Mouse (Mus musculus) hindbrain, embryonic 11.5 days (tissue): ENCODE measurements around the gene Tmem38a. TPM values are rescaled to one million over a fixed set of nuclear protein-coding genes. Genes with fewer than 3 reads are reported as not detected.
A peak's percentile ranks its signal among the peaks of the same experiment; 100 is the strongest.

Source experiments
- ATAC-seq: fragments of 200-750 bp; cut with Nextera tagmentation; 2 replicates; pipeline ENCODE4 v1.8.0; 2017; ENCODE audit warnings: mild to moderate bottlenecking, moderate TSS enrichment, moderate library complexity; ENCODE audit not compliant: low FRiP score
- DNase-seq: peaks from one replicate; pipeline ENCODE4 v3.0.0-alpha.2; 2015; ENCODE audit warnings: low spot score
- H3K27ac ChIP-seq: fragments of 300-500 bp; sonication (generic); 2 replicates; pipeline ENCODE4 v1.5.1; 2014; ENCODE audit warnings: mild to moderate bottlenecking, low read depth, low read length
- H3K27me3 ChIP-seq: fragments of 300-500 bp; sonication (generic); 2 replicates; pipeline ENCODE4 v1.6.1; 2014; ENCODE audit warnings: mild to moderate bottlenecking, low read length, moderate library complexity, mixed read lengths; ENCODE audit not compliant: control insufficient read depth, insufficient read depth
- H3K36me3 ChIP-seq: fragments of 300-500 bp; sonication (generic); 2 replicates; pipeline ENCODE4 v1.6.1; 2014; ENCODE audit warnings: mild to moderate bottlenecking, low read length, moderate library complexity, mixed read lengths; ENCODE audit not compliant: control insufficient read depth, insufficient read depth
- H3K4me1 ChIP-seq: fragments of 300-500 bp; sonication (generic); replicated peaks from 2 replicates; pipeline ENCODE4 v1.6.1; 2014; ENCODE audit warnings: low read length, mixed read lengths; ENCODE audit not compliant: control insufficient read depth, insufficient read depth
- H3K4me2 ChIP-seq: fragments of 300-500 bp; sonication (generic); replicated peaks from 2 replicates; pipeline ENCODE4 v1.6.1; 2014; ENCODE audit warnings: mild to moderate bottlenecking, low read depth, low read length
- H3K4me3 ChIP-seq: fragments of 300-500 bp; sonication (generic); 2 replicates; pipeline ENCODE4 v1.5.1; 2014; ENCODE audit warnings: low read depth, low read length
- H3K9ac ChIP-seq: fragments of 300-500 bp; sonication (generic); 2 replicates; pipeline ENCODE4 v1.6.1; 2014; ENCODE audit warnings: low read depth, low read length
- H3K9me3 ChIP-seq: fragments of 300-500 bp; sonication (generic); 2 replicates; pipeline ENCODE4 v1.6.1; 2016; ENCODE audit warnings: low read length; ENCODE audit not compliant: control insufficient read depth
- WGBS: fragments of 180-500 bp; shearing (Covaris S2); extraction: QIAGEN DNeasy Blood & Tissue Kit; methylation state at CpG from one replicate; pipeline ENCODE4 v1.1.7; 2014; 5-methylcytosine and 5-hydroxymethylcytosine counted together
- polyA plus RNA-seq: library from polyadenylated mRNA; unstranded; fragments of >200 nt; fragmentation: Nextera tagmentation; extraction: Ambion mirVana; gene quantifications from 2 replicates; pipeline ENCODE4 v1.2.1, GENCODE M21; 2014

The Tmem38a gene
- 9.6 and 10.2 TPM in 2 replicates for polyA plus RNA-seq

GRCm38 (mm10) chr8:72571611-72572473, at the start of gene Tmem38a:
Tmem38a (plus strand) TSS chr8:72572055.
- ATAC-seq = peak; percentile 22
- Histone ChIP-seq H3K4me3 (peak within 1 kb of the TSS; percentile 66), H3K9ac (peak within 1 kb of the TSS; percentile 73), H3K27me3 (no peaks in the 10 kb centered on the region), H3K27ac (peak within 1 kb of the TSS; percentile 81), H3K36me3 (no peaks in the 10 kb centered on the region), H3K4me2 (peak within 1 kb of the TSS; percentile 93), H3K9me3 (no peaks in the 10 kb centered on the region), H3K4me1 (peaks cover 3% of the 10 kb centered on the region)
- under 1% methylated on average over 45 of the region's 45 CpGs for WGBS
- peak; percentile 74 for DNase-seq

- Histone ChIP-seq H3K9me3 (no peaks in the 10 kb centered on the region), H3K4me1 (no peaks in the 10 kb centered on the region), H3K4me3 (no peak overlapping the region), H3K9ac (no peak overlapping the region), H3K27me3 (no peaks in the 10 kb centered on the region), H3K36me3 (no peaks in the 10 kb centered on the region), H3K4me2 (no peak overlapping the region), H3K27ac (no peak overlapping the region)
- WGBS = 83% methylated on average over 1 of the region's 1 CpGs
- ATAC-seq (no peak), DNase-seq (no peak)
Measured at GRCm38 (mm10) chr8:72532103-72532502, 39.8 kb upstream of the Tmem38a start.

GRCm38 (mm10) chr8:72534888-72535287, 37.0 kb upstream of the Tmem38a start:
- no peaks in the 10 kb centered on the region for H3K4me1 ChIP-seq
- no peak overlapping the region for H3K9ac ChIP-seq
- H3K27ac ChIP-seq = no peak overlapping the region
- ATAC-seq = no peak
- DNase-seq = no peak
- H3K27me3 ChIP-seq = no peaks in the 10 kb centered on the region
- H3K4me3 ChIP-seq = no peak overlapping the region
- 94% methylated on average over 3 of the region's 3 CpGs for WGBS
- H3K9me3 ChIP-seq = no peaks in the 10 kb centered on the region
- no peaks in the 10 kb centered on the region for H3K36me3 ChIP-seq
- no peak overlapping the region for H3K4me2 ChIP-seq

DNA sequence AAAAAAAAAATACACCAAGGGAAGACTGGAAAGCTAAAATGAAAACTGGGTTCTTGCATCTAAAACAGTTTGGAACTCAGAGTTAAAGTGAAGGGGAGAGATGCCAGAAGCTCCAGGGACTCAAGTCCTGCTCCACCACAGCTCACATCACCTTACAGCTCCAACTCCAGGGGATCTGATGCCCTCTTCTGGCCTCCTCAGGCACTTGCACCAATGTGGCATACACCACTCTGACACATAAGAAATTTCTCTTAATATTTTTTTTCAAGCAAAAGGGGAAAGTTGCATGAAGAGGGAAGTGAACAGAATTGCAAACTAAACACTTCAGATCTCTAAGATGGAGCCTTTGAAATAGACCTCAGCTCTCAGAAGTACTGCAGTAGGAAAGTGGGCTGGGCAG, 32.6 kb upstream of the Tmem38a start:
- no peak for ATAC-seq
- Histone ChIP-seq H3K9me3 (no peaks in the 10 kb centered on the region), H3K4me3 (no peak overlapping the region), H3K9ac (no peak overlapping the region), H3K36me3 (no peaks in the 10 kb centered on the region), H3K27ac (no peak overlapping the region), H3K4me1 (no peaks in the 10 kb centered on the region), H3K27me3 (no peaks in the 10 kb centered on the region), H3K4me2 (no peak overlapping the region)
- DNase-seq = no peak

- Histone ChIP-seq H3K4me1 (no peaks in the 10 kb centered on the region; the same call in 1 of the 2 replicates), H3K27me3 (no peaks in the 10 kb centered on the region), H3K36me3 (no peaks in the 10 kb centered on the region), H3K9ac (peak overlapping the region; percentile 95), H3K27ac (peak overlapping the region; percentile 64), H3K9me3 (no peaks in the 10 kb centered on the region), H3K4me2 (peak overlapping the region; percentile 92), H3K4me3 (peak overlapping the region; percentile 85)
- no peak for DNase-seq
- no peak; the same call in 1 of the 2 replicates for ATAC-seq
- WGBS = 2% methylated on average over 26 of the region's 27 CpGs
Measured at GRCm38 (mm10) chr8:72547122-72547801, 24.6 kb upstream of the Tmem38a start.

- Histone ChIP-seq H3K4me1 (no peaks in the 10 kb centered on the region; the same call in 1 of the 2 replicates), H3K9me3 (no peaks in the 10 kb centered on the region), H3K27ac (peak within 1 kb of the TSS; percentile 74), H3K27me3 (no peaks in the 10 kb centered on the region), H3K4me3 (peak within 1 kb of the TSS; percentile 85), H3K9ac (peak within 1 kb of the TSS; percentile 95), H3K4me2 (peak within 1 kb of the TSS; percentile 92), H3K36me3 (no peaks in the 10 kb centered on the region)
- peak; percentile 100 for DNase-seq
- peak; percentile 95 for ATAC-seq
- WGBS = under 1% methylated on average over 79 of the region's 92 CpGs
Measured at GRCm38 (mm10) chr8:72547802-72548643, 23.8 kb upstream of the Tmem38a start, which contains the start of gene Med26. Med26 (minus strand) TSS chr8:72548270.

GRCm38 (mm10) chr8:72548644-72549313, 23.1 kb upstream of the Tmem38a start:
- DNase-seq (no peak), ATAC-seq (peak; percentile 75)
- peak overlapping the region; percentile 85 for H3K4me3 ChIP-seq
- no peaks in the 10 kb centered on the region for H3K36me3 ChIP-seq
- no peaks in the 10 kb centered on the region; the same call in 1 of the 2 replicates for H3K4me1 ChIP-seq
- no peaks in the 10 kb centered on the region for H3K9me3 ChIP-seq
- peak overlapping the region; percentile 84 for H3K4me2 ChIP-seq
- under 1% methylated on average over 42 of the region's 45 CpGs for WGBS
- peak overlapping the region; percentile 74 for H3K27ac ChIP-seq
- no peaks in the 10 kb centered on the region for H3K27me3 ChIP-seq
- H3K9ac ChIP-seq = peak overlapping the region; percentile 81
